Mouse (Mus musculus) kidney, embryonic 16.5 days (tissue): Measurements from ENCODE around the gene Prickle2. TPM values are rescaled to one million over a fixed set of nuclear protein-coding genes. Genes with fewer than 3 reads are reported as not detected.
A peak's percentile ranks its signal among the peaks of the same experiment; 100 is the strongest.

Experiments
- ATAC-seq: fragments of 200-750 bp; cut with Nextera tagmentation; 2 replicates; pipeline ENCODE4 v1.8.0; 2017; ENCODE audit warnings: moderate TSS enrichment; ENCODE audit not compliant: low FRiP score, low TSS enrichment
- H3K27ac ChIP-seq: fragments of 300-500 bp; sonication (generic); 2 replicates; pipeline ENCODE4 v1.5.1; 2014; ENCODE audit warnings: low read length
- H3K27me3 ChIP-seq: fragments of 300-500 bp; sonication (generic); 2 replicates; pipeline ENCODE4 v1.6.1; 2014; ENCODE audit warnings: low read length, control low read depth, mixed read lengths; ENCODE audit not compliant: insufficient read depth
- H3K36me3 ChIP-seq: fragments of 300-500 bp; sonication (generic); 2 replicates; pipeline ENCODE4 v1.6.1; 2014; ENCODE audit warnings: low read length, control low read depth, mixed read lengths; ENCODE audit not compliant: insufficient read depth
- H3K4me1 ChIP-seq: fragments of 300-500 bp; sonication (generic); 2 replicates; pipeline ENCODE4 v1.6.1; 2014; ENCODE audit warnings: low read length, control low read depth, mixed read lengths; ENCODE audit not compliant: insufficient read depth
- H3K4me2 ChIP-seq: fragments of 300-500 bp; sonication (generic); replicated peaks from 2 replicates; pipeline ENCODE4 v1.6.1; 2014; ENCODE audit warnings: low read depth, low read length
- H3K4me3 ChIP-seq: fragments of 300-500 bp; sonication (generic); 2 replicates; pipeline ENCODE4 v1.5.1; 2014; ENCODE audit warnings: mild to moderate bottlenecking, low read length
- H3K9ac ChIP-seq: fragments of 300-500 bp; sonication (generic); replicated peaks from 2 replicates; pipeline ENCODE4 v1.6.1; 2014; ENCODE audit warnings: low read length
- H3K9me3 ChIP-seq: fragments of 300-500 bp; sonication (generic); 2 replicates; pipeline ENCODE4 v1.6.1; 2016; ENCODE audit warnings: low read length, control low read depth
- WGBS: fragments of 180-500 bp; shearing (Covaris S2); extraction: QIAGEN DNeasy Blood & Tissue Kit; methylation state at CpG from one replicate; pipeline ENCODE4 v1.1.7; 2014; 5-methylcytosine and 5-hydroxymethylcytosine counted together
- polyA plus RNA-seq: library from polyadenylated mRNA; unstranded; fragments of >200 nt; fragmentation: Nextera tagmentation; extraction: Ambion mirVana; gene quantifications from 2 replicates; pipeline ENCODE4 v1.2.1, GENCODE M21; 2015

Gene Prickle2
- polyA plus RNA-seq, 1 experiment from 2014 or later: 6.5 TPM

DNA sequence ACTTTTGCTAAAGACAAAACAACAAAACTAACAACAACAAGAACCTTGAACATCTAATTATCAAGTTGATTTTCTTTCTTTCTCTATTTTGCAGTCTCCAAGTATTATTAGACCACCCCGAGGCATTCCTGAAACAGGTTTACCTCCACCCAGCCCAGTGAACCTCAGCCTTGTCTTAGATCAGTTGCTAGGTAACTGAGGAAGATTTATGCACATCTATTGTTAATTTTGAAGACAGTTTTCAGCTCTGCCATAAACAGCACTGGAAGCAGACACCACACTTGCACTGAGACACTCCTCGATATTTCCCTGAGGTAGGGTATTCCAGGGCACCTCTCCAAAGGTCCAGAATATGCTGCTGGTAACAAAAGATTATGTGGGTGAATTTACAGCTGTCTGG, 18.4 kb upstream of the Prickle2 start:
- Histone ChIP-seq H3K9ac (no peak overlapping the region), H3K9me3 (no peaks in the 10 kb centered on the region), H3K27me3 (no peaks in the 10 kb centered on the region), H3K4me1 (peaks cover 13% of the 10 kb centered on the region), H3K36me3 (no peaks in the 10 kb centered on the region), H3K4me3 (no peak overlapping the region), H3K27ac (no peak overlapping the region), H3K4me2 (no peak overlapping the region)
- WGBS: 41% methylated on average over 2 of the region's 2 CpGs
- no peak for ATAC-seq

DNA sequence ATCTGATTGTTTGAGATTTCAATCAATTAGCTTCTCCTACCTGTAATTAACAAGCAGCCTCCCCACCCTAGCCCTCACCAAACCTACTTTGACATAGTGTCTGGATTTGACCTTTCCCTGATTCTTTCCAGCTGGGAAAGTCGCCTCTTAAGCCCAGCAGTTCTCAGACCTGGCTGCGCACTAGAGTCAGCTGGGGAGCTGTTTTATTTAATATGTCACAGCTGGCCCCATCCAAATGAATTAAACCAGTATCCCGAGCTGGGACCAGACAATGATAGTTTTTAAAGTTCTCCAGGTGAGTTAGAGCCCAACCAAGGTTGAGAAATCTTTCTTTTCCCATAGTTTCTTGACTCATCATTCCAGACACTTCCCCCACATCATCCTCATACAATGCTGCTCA, 9.9 kb upstream of the Prickle2 start:
- H3K27ac ChIP-seq: no peak overlapping the region
- H3K4me1 ChIP-seq: 0 out of 2 replicates have a peak, but pooled peaks cover 4% of the 10 kb centered on the region
- H3K9ac ChIP-seq: no peak overlapping the region
- no peak overlapping the region for H3K4me3 ChIP-seq
- H3K9me3 ChIP-seq: no peaks in the 10 kb centered on the region
- ATAC-seq: no peak
- no peaks in the 10 kb centered on the region for H3K36me3 ChIP-seq
- no peaks in the 10 kb centered on the region for H3K27me3 ChIP-seq
- WGBS: 33% methylated on average over 3 of the region's 3 CpGs
- no peak overlapping the region for H3K4me2 ChIP-seq

DNA sequence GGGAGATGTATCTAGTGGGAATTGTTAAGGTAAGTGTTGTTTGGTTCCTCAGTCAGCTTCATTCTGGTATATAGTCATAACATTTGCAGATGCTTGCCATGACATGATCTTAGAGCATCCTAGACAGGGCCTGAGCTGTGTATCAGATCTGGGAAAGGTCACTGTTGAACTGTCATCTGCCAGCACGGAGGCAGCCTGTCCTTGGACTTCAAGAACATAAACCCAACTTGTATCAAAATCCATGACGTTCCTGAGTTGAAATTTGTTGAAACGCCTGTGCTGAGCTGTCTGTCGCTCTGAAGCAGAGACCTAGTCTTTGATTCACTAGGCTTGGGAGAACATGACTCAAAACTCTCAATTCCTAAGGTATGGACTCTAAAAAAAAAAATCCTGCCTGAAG, 8.8 kb upstream of the Prickle2 start:
- 87% methylated on average over 4 of the region's 4 CpGs for whole genome bisulfite sequencing
- no peak for ATAC-seq
- H3K4me1 ChIP-seq: 0 out of 2 replicates have a peak, but pooled peaks cover 4% of the 10 kb centered on the region

DNA sequence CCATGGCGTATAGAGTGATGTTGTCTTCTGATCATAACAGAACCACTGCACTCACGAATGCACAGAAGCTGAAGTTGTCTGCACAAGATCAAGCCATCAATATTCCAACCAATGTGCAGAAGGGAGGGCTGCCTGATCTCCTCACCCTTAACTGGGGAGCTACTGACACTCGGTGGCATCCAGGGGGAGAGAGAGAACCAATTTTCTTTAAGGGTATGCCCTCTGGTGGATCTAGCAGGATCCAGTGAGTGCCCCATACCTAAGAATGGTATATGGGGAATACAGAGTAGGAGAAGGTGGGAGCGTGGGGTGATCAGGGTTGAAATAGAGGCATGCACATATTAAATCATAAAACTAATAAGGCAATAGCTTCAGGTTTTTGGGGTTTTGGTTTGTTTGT, 2.2 kb upstream of the Prickle2 start:
- ATAC-seq: no peak
- H3K27ac ChIP-seq: no peak overlapping the region
- no peak overlapping the region for H3K9ac ChIP-seq
- no peaks in the 10 kb centered on the region for H3K27me3 ChIP-seq
- H3K9me3 ChIP-seq: no peaks in the 10 kb centered on the region
- H3K36me3 ChIP-seq: no peaks in the 10 kb centered on the region
- H3K4me1 ChIP-seq: peaks cover 8% of the 10 kb centered on the region; the same call in 1 of the 2 replicates
- no peak overlapping the region for H3K4me3 ChIP-seq
- H3K4me2 ChIP-seq: no peak overlapping the region
- 68% methylated on average over 4 of the region's 4 CpGs for WGBS

More for the DNA sequence above, 8.8 kb upstream of the Prickle2 start:
- H3K4me3 ChIP-seq: no peak overlapping the region
- no peak overlapping the region for H3K27ac ChIP-seq
- H3K36me3 ChIP-seq: no peaks in the 10 kb centered on the region
- H3K9me3 ChIP-seq: no peaks in the 10 kb centered on the region
- no peak overlapping the region for H3K4me2 ChIP-seq
- no peaks in the 10 kb centered on the region for H3K27me3 ChIP-seq
- no peak overlapping the region for H3K9ac ChIP-seq

DNA sequence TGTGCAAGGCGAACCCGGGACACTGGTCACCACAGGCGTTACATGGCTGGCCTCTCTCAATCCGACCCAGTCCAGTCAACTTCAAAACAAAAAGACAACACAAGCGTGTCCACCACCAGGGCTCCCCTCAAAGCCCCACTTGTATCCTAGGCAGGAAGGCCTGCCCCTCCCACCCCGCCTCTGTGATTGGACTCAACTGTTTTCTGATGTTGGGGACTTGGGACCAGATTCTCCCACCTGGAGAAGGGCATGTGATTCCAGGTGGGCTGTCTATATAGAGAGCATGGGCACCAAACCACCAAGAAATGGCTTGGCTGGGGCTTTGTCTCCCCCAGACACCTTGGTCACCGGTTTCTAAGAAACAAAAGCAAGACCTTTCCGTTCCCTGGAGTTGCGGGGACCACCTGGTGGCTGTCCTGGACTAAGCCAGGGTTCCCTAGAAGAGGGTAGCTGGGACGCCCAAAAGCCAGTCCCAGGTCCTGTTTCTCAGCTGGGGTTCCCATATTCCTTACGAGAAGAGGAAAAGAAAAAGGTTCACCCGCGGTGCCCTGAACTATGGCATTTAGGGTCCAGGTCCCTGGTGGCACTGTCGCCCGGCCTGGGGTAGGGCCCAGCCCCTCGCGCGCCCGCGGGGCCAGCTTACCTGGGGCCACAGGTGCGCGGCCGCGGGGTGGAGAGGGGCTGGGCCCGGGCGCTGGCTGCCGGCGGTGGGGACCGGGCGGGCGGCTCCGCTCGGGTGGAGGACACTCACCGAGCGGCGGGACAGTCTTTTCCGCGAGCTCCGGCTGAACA, 406 bp downstream of the Prickle2 start:
- H3K4me2 ChIP-seq: peak overlapping the region; percentile 97
- H3K4me3 ChIP-seq: peak overlapping the region; percentile 81
- peak; percentile 70 for ATAC-seq
- H3K27ac ChIP-seq: peak overlapping the region; percentile 65
- H3K4me1 ChIP-seq: peaks cover 8% of the 10 kb centered on the region; the same call in 1 of the 2 replicates
- no peaks in the 10 kb centered on the region for H3K27me3 ChIP-seq
- 3% methylated on average over 36 of the region's 39 CpGs for WGBS
- peak overlapping the region; percentile 86 for H3K9ac ChIP-seq
- no peaks in the 10 kb centered on the region for H3K9me3 ChIP-seq
- H3K36me3 ChIP-seq: no peaks in the 10 kb centered on the region

DNA sequence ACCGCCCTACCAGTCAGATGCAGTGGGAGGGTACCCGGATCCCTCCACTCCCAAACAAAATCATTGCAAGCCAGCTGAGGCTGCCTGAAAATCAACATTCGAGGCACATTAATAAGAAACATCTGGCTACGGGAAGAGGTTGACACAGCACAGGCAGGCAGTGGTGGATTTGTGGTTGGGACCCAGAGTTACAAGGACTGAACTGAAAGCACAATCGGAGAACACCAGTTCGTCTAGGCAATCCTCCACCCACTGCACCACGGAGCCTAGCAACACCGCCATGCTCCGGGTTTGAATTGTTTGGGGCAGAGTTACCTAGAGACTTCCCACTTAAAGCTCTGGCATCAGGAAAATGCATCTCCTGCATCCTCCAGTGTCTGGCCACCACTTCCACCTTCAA, 1.1 kb downstream of the Prickle2 start:
- 22% methylated on average over 9 of the region's 9 CpGs for WGBS
- Histone ChIP-seq H3K4me1 (peaks cover 8% of the 10 kb centered on the region; the same call in 1 of the 2 replicates), H3K9me3 (no peaks in the 10 kb centered on the region), H3K4me2 (peak overlapping the region; percentile 97), H3K27me3 (no peaks in the 10 kb centered on the region), H3K27ac (peak overlapping the region; percentile 65), H3K4me3 (peak overlapping the region; percentile 81), H3K36me3 (no peaks in the 10 kb centered on the region), H3K9ac (peak overlapping the region; percentile 86)
- ATAC-seq: peak; percentile 10; the same call in 1 of the 2 replicates

DNA sequence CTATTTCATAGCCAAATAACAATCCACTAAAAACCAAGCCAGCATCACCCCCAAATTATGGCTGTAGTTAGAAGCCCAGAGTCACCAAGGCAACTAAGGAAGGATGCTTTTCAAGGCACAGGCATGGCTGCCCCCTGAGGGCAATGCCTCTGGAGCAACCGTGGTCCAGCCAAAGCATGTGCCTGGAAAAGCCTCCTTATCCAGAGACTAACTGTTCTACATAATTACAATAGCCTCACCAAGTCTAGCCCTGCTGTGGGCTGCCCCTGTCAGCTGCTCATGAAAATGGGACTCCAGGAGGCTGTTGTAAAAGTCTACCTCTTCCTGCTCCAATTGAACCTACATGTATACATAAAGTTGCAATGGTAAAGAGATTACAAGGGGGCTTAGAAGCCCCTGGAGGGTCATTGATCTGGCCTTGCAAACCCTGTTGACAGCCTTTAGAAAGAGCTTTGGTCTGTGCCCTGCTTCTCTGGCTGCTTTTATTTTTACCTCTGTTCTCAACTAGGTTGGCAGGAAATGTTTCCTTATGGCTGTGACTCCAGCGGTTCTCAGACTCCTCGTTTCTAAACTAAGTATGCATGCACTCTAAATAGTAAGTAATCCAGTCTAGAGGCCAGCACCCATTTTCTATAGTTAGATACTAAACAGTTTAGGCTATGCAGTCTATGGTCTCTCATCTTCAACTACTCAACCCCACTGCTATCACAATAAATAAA, 6.3 kb downstream of the Prickle2 start:
- Histone ChIP-seq H3K4me3 (no peak overlapping the region), H3K4me1 (peaks cover 6% of the 10 kb centered on the region; the same call in 1 of the 2 replicates), H3K27ac (no peak overlapping the region), H3K27me3 (no peaks in the 10 kb centered on the region), H3K36me3 (no peaks in the 10 kb centered on the region), H3K4me2 (no peak overlapping the region), H3K9me3 (no peaks in the 10 kb centered on the region), H3K9ac (no peak overlapping the region)
- WGBS: 35% methylated on average over 3 of the region's 3 CpGs
- no peak for ATAC-seq

DNA sequence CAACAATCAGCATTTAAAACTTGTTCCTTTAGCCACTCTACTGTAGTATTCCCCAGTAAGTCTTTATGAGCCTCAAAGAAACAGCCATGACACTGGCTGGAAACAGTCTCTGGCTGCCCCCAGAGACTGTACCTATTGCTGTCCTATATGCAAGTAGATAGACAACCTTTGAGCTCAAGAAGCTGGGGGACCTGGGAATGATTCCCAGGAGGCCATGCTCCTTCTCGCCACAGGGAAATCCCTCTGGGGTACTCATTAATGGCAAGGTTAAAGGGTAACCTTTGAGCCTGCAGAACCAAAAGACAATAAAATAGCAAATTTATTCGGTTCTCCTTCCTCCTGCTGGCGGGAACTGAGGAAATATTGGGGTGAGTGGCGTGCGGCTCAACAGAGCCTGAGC, 8.1 kb downstream of the Prickle2 start:
- Histone ChIP-seq H3K27ac (0 out of 2 replicates have a peak overlapping the region, but pooled peaks have one; percentile 12), H3K4me3 (no peak overlapping the region), H3K36me3 (no peaks in the 10 kb centered on the region), H3K4me1 (0 out of 2 replicates have a peak, but pooled peaks cover 10% of the 10 kb centered on the region), H3K27me3 (no peaks in the 10 kb centered on the region), H3K4me2 (no peak overlapping the region), H3K9me3 (no peaks in the 10 kb centered on the region), H3K9ac (no peak overlapping the region)
- peak; percentile 61; the same call in 1 of the 2 replicates for ATAC-seq
- 29% methylated on average over 5 of the region's 5 CpGs for WGBS

DNA sequence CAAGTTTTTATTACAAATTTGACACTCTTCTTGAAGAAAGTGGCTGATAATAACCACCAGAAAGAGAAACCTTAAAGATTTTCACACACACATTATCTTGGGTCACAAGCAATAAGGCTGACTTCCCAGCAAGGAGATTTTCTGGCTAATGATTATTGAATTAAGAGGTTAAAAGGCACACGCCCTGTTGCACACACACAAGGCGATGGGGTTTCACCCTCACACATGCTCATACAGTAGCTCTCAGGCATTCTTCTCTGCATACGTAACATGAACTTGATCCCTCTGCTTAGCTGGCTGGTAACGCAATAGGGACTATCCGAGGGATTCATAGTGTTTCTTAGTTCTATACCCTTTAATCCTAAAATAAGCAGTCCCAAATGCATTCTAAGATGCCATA, 18.6 kb downstream of the Prickle2 start:
- Histone ChIP-seq H3K36me3 (no peaks in the 10 kb centered on the region), H3K4me3 (no peak overlapping the region), H3K4me1 (0 out of 2 replicates have a peak, but pooled peaks cover 6% of the 10 kb centered on the region), H3K9ac (no peak overlapping the region), H3K4me2 (no peak overlapping the region), H3K27ac (no peak overlapping the region), H3K9me3 (no peaks in the 10 kb centered on the region), H3K27me3 (no peaks in the 10 kb centered on the region)
- WGBS: 39% methylated on average over 5 of the region's 5 CpGs
- ATAC-seq: peak; percentile 88
